Mouse (Mus musculus) heart, adult 2 months (tissue): ENCODE results near the gene Samhd1. TPM values are rescaled to one million over a fixed set of nuclear protein-coding genes. Genes with fewer than 3 reads are reported as not detected.

Source experiments
- DNase-seq, 2 experiments: peaks; one replicate each; pipeline ENCODE4 v3.0.0; 2021
- H3K27ac ChIP-seq: fragments of 200-600 bp; 2 replicates; pipeline ENCODE4 v1.8.1; 2022
- H3K27me3 ChIP-seq: fragments of 200-500 bp; 2 replicates; pipeline ENCODE4 v1.6.1; 2012; ENCODE audit warnings: mild to moderate bottlenecking, low read length, inconsistent platforms, mixed read lengths; ENCODE audit not compliant: control insufficient read depth, insufficient read depth
- H3K36me3 ChIP-seq: fragments of 200-500 bp; 2 replicates; pipeline ENCODE4 v1.6.1; 2012; ENCODE audit warnings: low read length, inconsistent platforms; ENCODE audit not compliant: control insufficient read depth, insufficient read depth
- H3K4me1 ChIP-seq: fragments of 200-500 bp; 2 replicates; pipeline ENCODE4 v1.6.1; 2011; ENCODE audit warnings: low read length; ENCODE audit not compliant: control insufficient read depth, insufficient read depth
- H3K4me3 ChIP-seq: fragments of 200-600 bp; 2 replicates; pipeline ENCODE4 v1.8.1; 2022
- H3K79me2 ChIP-seq: fragments of 200-500 bp; replicated peaks from 2 replicates; pipeline ENCODE4 v1.6.1; 2012; ENCODE audit warnings: mild to moderate bottlenecking, inconsistent platforms, low read length, moderate library complexity, mixed read lengths; ENCODE audit not compliant: control insufficient read depth, insufficient read depth
- H3K9ac ChIP-seq: fragments of 200-500 bp; 2 replicates; pipeline ENCODE4 v1.6.1; 2012; ENCODE audit warnings: low read depth, mild to moderate bottlenecking, control low read depth, inconsistent platforms, low read length, mixed read lengths
- CTCF ChIP-seq: fragments of 200-600 bp; IDR thresholded peaks from 2 replicates; pipeline ENCODE4 v1.8.1; 2022; ENCODE audit warnings: antibody characterized with exemption, mild to moderate bottlenecking, moderate library complexity
- EP300 ChIP-seq: fragments of 200-500 bp; IDR thresholded peaks from 2 replicates; pipeline ENCODE4 v1.6.1; 2011; ENCODE audit warnings: low read depth, low read length, control low read depth; ENCODE audit not compliant: insufficient read depth
- POLR2A ChIP-seq: fragments of 200-500 bp; IDR thresholded peaks from 2 replicates; pipeline ENCODE4 v1.6.1; 2011; ENCODE audit warnings: mild to moderate bottlenecking, low read depth, low read length, control low read depth; ENCODE audit not compliant: insufficient read depth
- WGBS: fragments of 180-500 bp; shearing (Covaris S2); methylation state at CpG from one replicate; pipeline ENCODE4 v1.1.7; 2018; 5-methylcytosine and 5-hydroxymethylcytosine counted together
- intact Hi-C: fragments of 180-260 bp; cut with DNase I; formaldehyde crosslinking; loops from one replicate; pipeline ENCODE4 v1.15.1; 2025
- long read RNA-seq: library from polyadenylated mRNA; stranded (forward); transcript quantifications from one replicate; pipeline ENCODE4 v2.0.0, GENCODE M21; 2021
- polyA plus RNA-seq: library from polyadenylated mRNA; depleted of rRNA; stranded (reverse); fragments of >200 nt; gene quantifications from 2 replicates; pipeline ENCODE4 v1.2.3, GENCODE M21; 2012; rRNA removed
- total RNA-seq, 2 experiments: library from RNA; stranded (reverse); gene quantifications; 2 replicates each; pipeline ENCODE4 v1.2.3; 2021

Gene Samhd1
- total RNA-seq (10 to 100 TPM; 22.7 to 23.8 TPM), polyA plus RNA-seq (19.8 and 22.7 TPM in 2 replicates)
- long read RNA-seq, transcript Samhd1-201 (16 exons, 3,926 nt) = major isoform, 7 of 15 reads
- long read RNA-seq, partial matches to known transcripts = 1 of 15 reads
- long read RNA-seq, other reads (novel, unspliced or antisense) = 3 of 15 reads

GRCm38 (mm10) chr2:157135014-157135413 lies at the start of gene Samhd1:
Samhd1 (minus strand) TSS chr2:157135265.
- intact Hi-C loops = loop anchor here (5.0 kb wide), 1 partner anchor 67 kb away; the partner anchor contains the start of gene Rbl1

GRCm38 (mm10) chr2:157178167-157178566 lies 43.1 kb upstream of the Samhd1 start:
- intact Hi-C loops = no loop called here
- Histone ChIP-seq H3K4me1 (no peaks in the 10 kb centered on the region), H3K9ac (no peak overlapping the region), H3K27ac (no peak overlapping the region), H3K4me3 (no peak overlapping the region), H3K27me3 (no peaks in the 10 kb centered on the region), H3K79me2 (no peaks in the 10 kb centered on the region), H3K36me3 (no peaks in the 10 kb centered on the region)
- WGBS = 87% methylated on average over 6 of the region's 6 CpGs
- DNase-seq = no peak
- TF ChIP-seq POLR2A = no peak
- TF ChIP-seq CTCF = no peak
- TF ChIP-seq EP300 = no peak

More at GRCm38 (mm10) chr2:157135014-157135413, at the start of gene Samhd1:
- Histone ChIP-seq H3K27ac (peak within 1 kb of the TSS; percentile 93), H3K27me3 (no peaks in the 10 kb centered on the region), H3K4me3 (peak within 1 kb of the TSS; percentile 59), H3K4me1 (peaks cover 7% of the 10 kb centered on the region), H3K36me3 (peaks cover 2% of the 10 kb centered on the region; the same call in 1 of the 2 replicates), H3K79me2 (no peaks in the 10 kb centered on the region), H3K9ac (peak within 1 kb of the TSS; percentile 78)
- under 1% methylated on average over 32 of the region's 32 CpGs for WGBS
- peak; percentile 96 to 99 for DNase-seq
- TF ChIP-seq EP300 = 0 out of 2 replicates have a peak, but pooled peaks have one; percentile 6
- peak; percentile 69 for TF ChIP-seq POLR2A
- peak; percentile 14; the same call in 1 of the 2 replicates for TF ChIP-seq CTCF

- no peak overlapping the region for H3K9ac ChIP-seq
- H3K36me3 ChIP-seq = no peaks in the 10 kb centered on the region
- H3K4me1 ChIP-seq = no peaks in the 10 kb centered on the region
- TF ChIP-seq CTCF (no peak), EP300 (no peak)
- intact Hi-C loops = no loop called here
- DNase-seq = no peak
- WGBS = 93% methylated on average over 3 of the region's 3 CpGs
- H3K79me2 ChIP-seq = no peaks in the 10 kb centered on the region
- H3K27ac ChIP-seq = no peak overlapping the region
- no peaks in the 10 kb centered on the region for H3K27me3 ChIP-seq
- no peak overlapping the region for H3K4me3 ChIP-seq
Observed at GRCm38 (mm10) chr2:157176248-157176647, 41.2 kb upstream of the Samhd1 start.

GRCm38 (mm10) chr2:157174416-157174815 lies 39.4 kb upstream of the Samhd1 start:
- intact Hi-C loops = no loop called here
- H3K4me1 ChIP-seq = no peaks in the 10 kb centered on the region
- TF ChIP-seq EP300 = no peak
- no peak for TF ChIP-seq POLR2A
- no peak for TF ChIP-seq CTCF
- no peak overlapping the region for H3K9ac ChIP-seq
- H3K27ac ChIP-seq = no peak overlapping the region
- no peak overlapping the region for H3K4me3 ChIP-seq
- no peak for DNase-seq
- 79% methylated on average over 5 of the region's 5 CpGs for WGBS
- no peaks in the 10 kb centered on the region for H3K27me3 ChIP-seq
- H3K79me2 ChIP-seq = no peaks in the 10 kb centered on the region
- no peaks in the 10 kb centered on the region for H3K36me3 ChIP-seq

- 97% methylated on average over 6 of the region's 6 CpGs for WGBS
- no peak for DNase-seq
- H3K36me3 ChIP-seq = no peaks in the 10 kb centered on the region
- no peaks in the 10 kb centered on the region for H3K79me2 ChIP-seq
- intact Hi-C loops = no loop called here
- no peak overlapping the region for H3K4me3 ChIP-seq
- no peaks in the 10 kb centered on the region for H3K4me1 ChIP-seq
- H3K27ac ChIP-seq = no peak overlapping the region
- no peak overlapping the region for H3K9ac ChIP-seq
- TF ChIP-seq CTCF = no peak
- TF ChIP-seq POLR2A = no peak
- TF ChIP-seq EP300 = no peak
- no peaks in the 10 kb centered on the region for H3K27me3 ChIP-seq
Observed at GRCm38 (mm10) chr2:157173555-157173954, 38.5 kb upstream of the Samhd1 start.

GRCm38 (mm10) chr2:157172984-157173383 lies 37.9 kb upstream of the Samhd1 start:
- intact Hi-C loops = no loop called here
- 98% methylated on average over 6 of the region's 6 CpGs for WGBS
- no peak for DNase-seq
- Histone ChIP-seq H3K4me1 (no peaks in the 10 kb centered on the region), H3K79me2 (no peaks in the 10 kb centered on the region), H3K27me3 (no peaks in the 10 kb centered on the region), H3K9ac (no peak overlapping the region), H3K27ac (no peak overlapping the region), H3K4me3 (no peak overlapping the region), H3K36me3 (no peaks in the 10 kb centered on the region)
- TF ChIP-seq CTCF (no peak), POLR2A (no peak), EP300 (no peak)
